ENCODE assay signal across 8 mouse cellular contexts in the genomic region with DNA sequence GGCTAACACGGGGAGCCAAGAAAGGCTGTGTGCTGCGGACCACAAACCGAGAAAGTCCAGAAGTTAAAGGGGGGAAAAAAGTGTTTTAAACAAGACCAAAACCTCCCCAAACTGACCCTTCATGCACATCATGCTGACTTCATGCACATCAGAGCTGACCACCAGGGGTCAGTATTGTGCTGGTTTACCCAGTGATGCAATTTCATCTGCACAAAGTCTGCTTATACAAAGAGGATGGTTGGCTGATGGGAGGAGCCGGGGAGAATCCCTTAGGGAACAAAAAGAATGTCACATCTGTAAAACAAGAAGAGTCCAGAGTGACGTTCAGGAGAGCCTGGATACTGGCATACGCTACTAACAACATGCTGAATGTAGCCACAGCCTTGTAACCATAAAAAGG. TPM values are rescaled to one million over a fixed set of nuclear protein-coding genes. Genes with fewer than 3 reads are reported as not detected.
A peak's percentile ranks its signal among the peaks of the same experiment; 100 is the strongest.
DNase-seq lines count a peak whose midpoint lies in the region; ATAC-seq and TF ChIP-seq lines count a peak whose summit lies in the region.

No protein-coding gene starts in this region.

- DNase-seq in hindbrain, embryonic 10.5 days (ENCODE audit: low spot score), result peak; percentile 77
- peak; percentile 16 for DNase-seq in brain, embryonic 18.5 days (ENCODE audit: low read depth, low spot score)
- peak; percentile 88 for DNase-seq in hindlimb bud, embryonic 11.5 days (ENCODE audit: extremely low spot score, low read depth, low spot score)
- DNase-seq in left cerebral cortex, postnatal 25 days (ENCODE audit: low spot score in 2 of 2), result peak; percentile 82 to 83
- DNase-seq in midbrain, postnatal 0 days (ENCODE audit: low spot score), result peak; percentile 76
- peak; percentile 71 to 87 for DNase-seq in spleen, postnatal 14 days (ENCODE audit: low spot score in 2 of 2)

- no peaks in the 10 kb centered on the region for H3K36me3 ChIP-seq in hindbrain, embryonic 10.5 days
- no peaks in the 10 kb centered on the region for H3K36me3 ChIP-seq in hindbrain, embryonic 12.5 days
- no peaks in the 10 kb centered on the region for H3K36me3 ChIP-seq in forebrain, embryonic 13.5 days (ENCODE audit: poor library complexity, severe bottlenecking)
- no peaks in the 10 kb centered on the region for H3K36me3 ChIP-seq in midbrain, postnatal 0 days (ENCODE audit: insufficient read depth, low read length)

- H3K9me3 ChIP-seq in hindbrain, embryonic 10.5 days, result no peaks in the 10 kb centered on the region
- H3K9me3 ChIP-seq in hindbrain, embryonic 12.5 days (replicated peaks), result no peaks in the 10 kb centered on the region
- H3K9me3 ChIP-seq in forebrain, embryonic 13.5 days (replicated peaks), result no peaks in the 10 kb centered on the region
- no peaks in the 10 kb centered on the region for H3K9me3 ChIP-seq in midbrain, postnatal 0 days (ENCODE audit: low read length)

- WGBS in hindbrain, embryonic 10.5 days, result 31% methylated on average over 6 of the region's 6 CpGs
- WGBS in hindbrain, embryonic 12.5 days, result 27% methylated on average over 6 of the region's 6 CpGs
- WGBS in forebrain, embryonic 13.5 days, result 33% methylated on average over 6 of the region's 6 CpGs
- 34% methylated on average over 6 of the region's 6 CpGs for WGBS in midbrain, postnatal 0 days

- no peaks in the 10 kb centered on the region for H3K27me3 ChIP-seq in hindbrain, embryonic 10.5 days (ENCODE audit: insufficient read depth, poor library complexity, severe bottlenecking)
- no peaks in the 10 kb centered on the region for H3K27me3 ChIP-seq in hindbrain, embryonic 12.5 days
- H3K27me3 ChIP-seq in forebrain, embryonic 13.5 days, result no peaks in the 10 kb centered on the region
- no peaks in the 10 kb centered on the region for H3K27me3 ChIP-seq in midbrain, postnatal 0 days (ENCODE audit: insufficient read depth, low read length)

- intact Hi-C loops in left cerebral cortex, postnatal 25 days (cut with DNase I), result loop anchor here (1.0 to 5.0 kb wide), 3 partner anchors 62 to 132 kb away; partner anchors contain the start of gene Nfya

- no peak overlapping the region for H3K9ac ChIP-seq in hindbrain, embryonic 12.5 days
- no peak overlapping the region for H3K9ac ChIP-seq in forebrain, embryonic 13.5 days
- H3K9ac ChIP-seq in midbrain, postnatal 0 days (replicated peaks; ENCODE audit: low read length, poor library complexity, severe bottlenecking), result no peak overlapping the region

- no peak overlapping the region for H3K4me3 ChIP-seq in hindbrain, embryonic 10.5 days
- H3K4me3 ChIP-seq in hindbrain, embryonic 12.5 days, result no peak overlapping the region
- H3K4me3 ChIP-seq in forebrain, embryonic 13.5 days, result no peak overlapping the region
- H3K4me3 ChIP-seq in midbrain, postnatal 0 days (ENCODE audit: low read depth, low read length), result no peak overlapping the region

- no peak overlapping the region for H3K27ac ChIP-seq in hindbrain, embryonic 10.5 days
- H3K27ac ChIP-seq in hindbrain, embryonic 12.5 days, result no peak overlapping the region
- H3K27ac ChIP-seq in forebrain, embryonic 13.5 days, result no peak overlapping the region
- no peak overlapping the region for H3K27ac ChIP-seq in midbrain, postnatal 0 days (ENCODE audit: low read depth, low read length)

- no peaks in the 10 kb centered on the region for H3K4me1 ChIP-seq in hindbrain, embryonic 10.5 days (replicated peaks)
- H3K4me1 ChIP-seq in hindbrain, embryonic 12.5 days, result no peaks in the 10 kb centered on the region
- no peaks in the 10 kb centered on the region for H3K4me1 ChIP-seq in forebrain, embryonic 13.5 days
- no peaks in the 10 kb centered on the region; the same call in 1 of the 2 replicates for H3K4me1 ChIP-seq in midbrain, postnatal 0 days (ENCODE audit: insufficient read depth, low read length)

- no peak overlapping the region for H3K4me2 ChIP-seq in hindbrain, embryonic 12.5 days (replicated peaks)
- H3K4me2 ChIP-seq in forebrain, embryonic 13.5 days, result no peak overlapping the region
- H3K4me2 ChIP-seq in midbrain, postnatal 0 days (ENCODE audit: low read depth, low read length, poor library complexity, severe bottlenecking), result no peak overlapping the region

- peak; percentile 79 for TF ChIP-seq CTCF in midbrain, postnatal 0 days (IDR thresholded peaks at IDR 0.05)

- no peak for ATAC-seq in hindbrain, embryonic 12.5 days (ENCODE audit: low FRiP score)
- peak; percentile 65 for ATAC-seq in forebrain, embryonic 13.5 days
- ATAC-seq in midbrain, postnatal 0 days (ENCODE audit: low FRiP score), result no peak

RNA-seq across cellular contexts. Expression of gene Treml4, which starts 10.8 kb away (rescaled TPM):
- polyA plus RNA-seq in hindbrain, embryonic 10.5 days (2016; fragmentation: Nextera tagmentation; extraction: Ambion mirVana), result not detected in 2 replicates
- polyA plus RNA-seq in hindbrain, embryonic 12.5 days (2016; fragmentation: Nextera tagmentation; extraction: Ambion mirVana), result not detected in 2 replicates
- 0.18 TPM in 1 of 2 replicates, not detected in the other for polyA plus RNA-seq in forebrain, embryonic 13.5 days (2015; fragmentation: Nextera tagmentation; extraction: Ambion mirVana)
- not detected for total RNA-seq in left cerebral cortex, postnatal 25 days (2021)
- total RNA-seq in midbrain, postnatal 0 days (2014; rRNA removed), result 0.27 TPM in 1 of 2 replicates, not detected in the other
- polyA plus RNA-seq in midbrain, postnatal 0 days (2015; fragmentation: Nextera tagmentation; extraction: Ambion mirVana), result 0.16 and 0.22 TPM in 2 replicates

RNA-seq across cellular contexts. Expression of gene Treml2, which starts 24.4 kb away (rescaled TPM):
- polyA plus RNA-seq in hindbrain, embryonic 10.5 days (2016; fragmentation: Nextera tagmentation; extraction: Ambion mirVana), result 0.30 and 0.47 TPM in 2 replicates
- polyA plus RNA-seq in hindbrain, embryonic 12.5 days (2016; fragmentation: Nextera tagmentation; extraction: Ambion mirVana), result 0.25 and 0.81 TPM in 2 replicates
- 0.12 TPM in 1 of 2 replicates, not detected in the other for polyA plus RNA-seq in forebrain, embryonic 13.5 days (2015; fragmentation: Nextera tagmentation; extraction: Ambion mirVana)
- under 1 TPM; 0.18 to 0.57 TPM for total RNA-seq in left cerebral cortex, postnatal 25 days (2021)
- total RNA-seq in midbrain, postnatal 0 days (2014; rRNA removed), result 0.42 and 0.49 TPM in 2 replicates
- polyA plus RNA-seq in midbrain, postnatal 0 days (2015; fragmentation: Nextera tagmentation; extraction: Ambion mirVana), result 0.06 and 0.07 TPM in 2 replicates

RNA-seq across cellular contexts. Expression of gene Trem3, which starts 27.3 kb away (rescaled TPM):
- polyA plus RNA-seq in hindbrain, embryonic 10.5 days (2016; fragmentation: Nextera tagmentation; extraction: Ambion mirVana), result not detected in 2 replicates
- not detected in 2 replicates for polyA plus RNA-seq in hindbrain, embryonic 12.5 days (2016; fragmentation: Nextera tagmentation; extraction: Ambion mirVana)
- not detected in 2 replicates for polyA plus RNA-seq in forebrain, embryonic 13.5 days (2015; fragmentation: Nextera tagmentation; extraction: Ambion mirVana)
- total RNA-seq in left cerebral cortex, postnatal 25 days (2021), result under 1 TPM; 0.34 to 0.37 TPM
- not detected in 2 replicates for total RNA-seq in midbrain, postnatal 0 days (2014; rRNA removed)
- not detected in 2 replicates for polyA plus RNA-seq in midbrain, postnatal 0 days (2015; fragmentation: Nextera tagmentation; extraction: Ambion mirVana)

RNA-seq across cellular contexts. Expression of gene B430306N03Rik, which starts 41.1 kb away (rescaled TPM):
- polyA plus RNA-seq in hindbrain, embryonic 10.5 days (2016; fragmentation: Nextera tagmentation; extraction: Ambion mirVana), result 0.10 and 0.15 TPM in 2 replicates
- 0.05 TPM in 1 of 2 replicates, not detected in the other for polyA plus RNA-seq in hindbrain, embryonic 12.5 days (2016; fragmentation: Nextera tagmentation; extraction: Ambion mirVana)
- polyA plus RNA-seq in forebrain, embryonic 13.5 days (2015; fragmentation: Nextera tagmentation; extraction: Ambion mirVana), result 0.04 TPM in 1 of 2 replicates, not detected in the other
- under 1 TPM; 0.07 to 0.11 TPM for total RNA-seq in left cerebral cortex, postnatal 25 days (2021)
- 0.16 TPM in 1 of 2 replicates, not detected in the other for total RNA-seq in midbrain, postnatal 0 days (2014; rRNA removed)
- polyA plus RNA-seq in midbrain, postnatal 0 days (2015; fragmentation: Nextera tagmentation; extraction: Ambion mirVana), result 0.06 and 0.10 TPM in 2 replicates

RNA-seq across cellular contexts. Expression of gene Trem1, which starts 42.3 kb away (rescaled TPM):
- 0.06 TPM in 1 of 2 replicates, not detected in the other for polyA plus RNA-seq in hindbrain, embryonic 10.5 days (2016; fragmentation: Nextera tagmentation; extraction: Ambion mirVana)
- polyA plus RNA-seq in hindbrain, embryonic 12.5 days (2016; fragmentation: Nextera tagmentation; extraction: Ambion mirVana), result 0.10 and 0.14 TPM in 2 replicates
- 0.05 TPM in 1 of 2 replicates, not detected in the other for polyA plus RNA-seq in forebrain, embryonic 13.5 days (2015; fragmentation: Nextera tagmentation; extraction: Ambion mirVana)
- total RNA-seq in left cerebral cortex, postnatal 25 days (2021), result not detected
- total RNA-seq in midbrain, postnatal 0 days (2014; rRNA removed), result not detected in 2 replicates
- polyA plus RNA-seq in midbrain, postnatal 0 days (2015; fragmentation: Nextera tagmentation; extraction: Ambion mirVana), result not detected in 2 replicates

Comparison
In these comparisons a context has a peak if more than half of its experiments do, and no peak if none do; other contexts are left out.
1. DNase-seq: peak in every context shown above with its lines; median percentile 88 in hindlimb bud, embryonic 11.5 days; 82 in left cerebral cortex, postnatal 25 days; 79 in spleen, postnatal 14 days; 77 in hindbrain, embryonic 10.5 days; 76 in midbrain, postnatal 0 days; 16 in brain, embryonic 18.5 days.